In the genomic region with DNA sequence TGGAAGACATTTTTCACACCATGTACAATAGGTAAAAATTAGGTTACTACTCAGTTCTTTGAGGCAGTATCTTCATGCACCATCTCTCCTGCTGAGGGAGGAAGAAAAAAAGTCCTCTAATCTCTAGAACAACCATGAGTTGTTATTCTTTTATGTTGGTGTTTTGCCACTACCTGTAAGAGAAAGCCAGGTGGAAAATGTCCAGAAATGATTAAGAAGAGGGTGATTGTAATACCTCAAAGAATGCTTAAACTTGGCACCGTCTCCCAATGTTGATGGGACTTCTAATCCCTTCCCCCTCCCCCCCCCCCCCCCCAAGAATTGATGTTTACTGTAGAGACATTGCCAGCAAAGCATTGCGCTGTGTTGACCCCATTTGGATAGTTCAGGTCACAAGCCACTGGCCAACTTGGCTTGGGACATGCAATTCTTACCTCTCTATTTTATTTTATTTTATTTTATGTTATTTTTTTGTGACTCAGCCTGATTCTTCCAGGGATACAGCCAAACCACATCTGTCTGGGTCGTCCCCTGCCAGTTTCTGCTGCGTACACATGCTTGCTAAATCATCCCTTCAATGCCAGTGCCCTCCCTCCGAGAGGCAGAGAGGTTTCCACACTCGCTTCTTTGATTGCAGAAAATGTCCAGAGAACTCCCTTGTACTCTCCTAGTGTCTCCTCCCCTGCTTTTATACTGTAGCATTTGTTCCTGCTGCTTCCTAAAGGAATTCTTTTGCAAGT, we compare ENCODE assay signal across 24 mouse cellular contexts. TPM values are rescaled to one million over a fixed set of nuclear protein-coding genes. Genes with fewer than 3 reads are reported as not detected.
A peak's percentile ranks its signal among the peaks of the same experiment; 100 is the strongest.
DNase-seq lines count a peak whose midpoint lies in the region; ATAC-seq and TF ChIP-seq lines count a peak whose summit lies in the region.
"Had no signal": no experiment of that assay in that cellular context is flagged by ENCODE, and none has a peak within 500 bp of the region (broad histone marks: within the 10 kb centered on the region; RNA-seq: fewer than 3 reads in every experiment).

No protein-coding gene starts in this region.

- 71% methylated on average over 6 of the region's 6 CpGs for WGBS in forebrain, embryonic 15.5 days
- 78% methylated on average over 6 of the region's 6 CpGs for WGBS in intestine, postnatal 0 days
- 57% methylated on average over 6 of the region's 6 CpGs for WGBS in hindbrain, postnatal 0 days

- TF ChIP-seq CTCF in intestine, postnatal 0 days (IDR thresholded peaks at IDR 0.05; ENCODE audit: low read depth) = no peak
- no peak for TF ChIP-seq CTCF in hindbrain, postnatal 0 days (IDR thresholded peaks at IDR 0.05; ENCODE audit: low read depth)

- H3K9ac ChIP-seq in forebrain, embryonic 15.5 days (replicated peaks) = no peak overlapping the region
- H3K9ac ChIP-seq in intestine, postnatal 0 days (ENCODE audit: low read depth, low read length) = no peak overlapping the region
- H3K9ac ChIP-seq in hindbrain, postnatal 0 days (replicated peaks; ENCODE audit: low read length) = no peak overlapping the region
- H3K9ac ChIP-seq: forebrain, postnatal 0 days; hindbrain, embryonic 15.5 days; liver, embryonic 14.5 days; lung, embryonic 15.5 days had no signal

- no peaks in the 10 kb centered on the region for H3K9me3 ChIP-seq in forebrain, embryonic 15.5 days
- H3K9me3 ChIP-seq in intestine, postnatal 0 days (ENCODE audit: control insufficient read depth) = no peaks in the 10 kb centered on the region
- H3K9me3 ChIP-seq in hindbrain, postnatal 0 days (ENCODE audit: low read length) = no peaks in the 10 kb centered on the region
- H3K9me3 ChIP-seq: hindbrain, embryonic 15.5 days; lung, embryonic 15.5 days had no signal

- H3K4me2 ChIP-seq in forebrain, embryonic 15.5 days (replicated peaks) = no peak overlapping the region
- H3K4me2 ChIP-seq in intestine, postnatal 0 days (replicated peaks; ENCODE audit: low read depth) = no peak overlapping the region
- H3K4me2 ChIP-seq in hindbrain, postnatal 0 days (ENCODE audit: low read depth, low read length) = no peak overlapping the region
- H3K4me2 ChIP-seq: hindbrain, embryonic 15.5 days; lung, embryonic 15.5 days had no signal

- H3K36me3 ChIP-seq in forebrain, embryonic 15.5 days = no peaks in the 10 kb centered on the region
- H3K36me3 ChIP-seq in intestine, postnatal 0 days (ENCODE audit: control insufficient read depth, insufficient read depth) = no peaks in the 10 kb centered on the region
- H3K36me3 ChIP-seq in hindbrain, postnatal 0 days (ENCODE audit: insufficient read depth, low read length) = no peaks in the 10 kb centered on the region
- H3K36me3 ChIP-seq: hindbrain, embryonic 15.5 days; lung, embryonic 15.5 days had no signal

- no peak for ATAC-seq in forebrain, embryonic 15.5 days (replicated peaks)
- no peak for ATAC-seq in intestine, postnatal 0 days
- no peak for ATAC-seq in hindbrain, postnatal 0 days
- ATAC-seq: forebrain, postnatal 0 days; midbrain, embryonic 16.5 days had no signal

- H3K4me1 ChIP-seq in forebrain, embryonic 15.5 days = peaks cover 3% of the 10 kb centered on the region; the same call in 1 of the 2 replicates
- no peaks in the 10 kb centered on the region for H3K4me1 ChIP-seq in intestine, postnatal 0 days (replicated peaks; ENCODE audit: control insufficient read depth, insufficient read depth, low read length)
- no peaks in the 10 kb centered on the region for H3K4me1 ChIP-seq in hindbrain, postnatal 0 days (ENCODE audit: insufficient read depth, low read length)
- H3K4me1 ChIP-seq: lung, embryonic 15.5 days had no signal

- no peak overlapping the region for H3K4me3 ChIP-seq in forebrain, embryonic 15.5 days
- H3K4me3 ChIP-seq in intestine, postnatal 0 days (ENCODE audit: low read depth, low read length) = no peak overlapping the region
- no peak overlapping the region for H3K4me3 ChIP-seq in hindbrain, postnatal 0 days (ENCODE audit: low read length)
- H3K4me3 ChIP-seq: hindbrain, embryonic 15.5 days; lung, embryonic 15.5 days had no signal

- no peaks in the 10 kb centered on the region for H3K27me3 ChIP-seq in forebrain, embryonic 15.5 days
- no peaks in the 10 kb centered on the region for H3K27me3 ChIP-seq in intestine, postnatal 0 days (replicated peaks; ENCODE audit: control insufficient read depth, insufficient read depth, low read length)
- H3K27me3 ChIP-seq in hindbrain, postnatal 0 days (ENCODE audit: insufficient read depth, low read length) = no peaks in the 10 kb centered on the region
- H3K27me3 ChIP-seq: CH12.LX; hindbrain, embryonic 15.5 days; lung, embryonic 15.5 days had no signal

- DNase-seq in 3134 (ENCODE audit: extremely low read depth, insufficient read length, low spot score) (peak; percentile 58), 3T3-L1 (ENCODE audit: low read depth, low spot score) (peak; percentile 95)
- peak; percentile 46 for DNase-seq in adrenal gland, postnatal 10 days
- peak; percentile 93 for DNase-seq in fat pad, adult 2 months (ENCODE audit: extremely low read depth, low read depth, low spot score)
- no peak for DNase-seq in hindbrain, postnatal 0 days (ENCODE audit: low spot score)
- DNase-seq: cerebellum, adult 9-10 months; forebrain, postnatal 0 days; heart, postnatal 4 days; kidney, adult 11 months; lung, postnatal 4 days; retina, postnatal 1 day; thymus, postnatal 14 days had no signal

- no peak overlapping the region for H3K27ac ChIP-seq in forebrain, embryonic 15.5 days (replicated peaks)
- no peak overlapping the region for H3K27ac ChIP-seq in intestine, postnatal 0 days (ENCODE audit: low read depth, low read length)
- no peak overlapping the region for H3K27ac ChIP-seq in hindbrain, postnatal 0 days
- H3K27ac ChIP-seq: hindbrain, embryonic 15.5 days; liver, embryonic 14.5 days; lung, embryonic 15.5 days had no signal

RNA-seq across cellular contexts. Expression of gene Gm17509, which starts 9.7 kb away (rescaled TPM):
- total RNA-seq in adrenal gland, postnatal 10 days (2021) = under 1 TPM; 0.15 to 0.18 TPM
- 0.34 and 0.59 TPM in 2 replicates for polyA plus RNA-seq in forebrain, embryonic 15.5 days (2015; fragmentation: Nextera tagmentation; extraction: Ambion mirVana)
- polyA plus RNA-seq in intestine, postnatal 0 days (2015; fragmentation: Nextera tagmentation; extraction: Ambion mirVana) = not detected in 2 replicates
- 0.54 and 0.73 TPM in 2 replicates for total RNA-seq in hindbrain, postnatal 0 days (2014; rRNA removed)
- 0.09 and 0.15 TPM in 2 replicates for polyA plus RNA-seq in hindbrain, postnatal 0 days (2015; fragmentation: Nextera tagmentation; extraction: Ambion mirVana)
- total RNA-seq: CH12.LX; gastrocnemius, adult 18-20 months; gastrocnemius, postnatal 4 days; heart, postnatal 4 days; MEL had no signal
- polyA plus RNA-seq: heart, embryonic 14.5 days; large intestine, adult 2 months; lung, embryonic 15.5 days had no signal

RNA-seq across cellular contexts. Expression of gene Emb, which starts 22.2 kb away (rescaled TPM):
- total RNA-seq in adrenal gland, postnatal 10 days (2021) = 10 to 100 TPM; 30.4 to 35.0 TPM
- polyA plus RNA-seq in forebrain, embryonic 15.5 days (2015; fragmentation: Nextera tagmentation; extraction: Ambion mirVana) = 6.8 and 10.2 TPM in 2 replicates
- polyA plus RNA-seq in intestine, postnatal 0 days (2015; fragmentation: Nextera tagmentation; extraction: Ambion mirVana) = 2.8 TPM in 2 replicates
- total RNA-seq in hindbrain, postnatal 0 days (2014; rRNA removed) = 9.3 and 10.8 TPM in 2 replicates
- polyA plus RNA-seq in hindbrain, postnatal 0 days (2015; fragmentation: Nextera tagmentation; extraction: Ambion mirVana) = 18.1 and 19.1 TPM in 2 replicates
